Mouse (Mus musculus) ZHBTc4 (cell line): Measurements from ENCODE around the gene Eml2.
"Not testable (repeated sequence)": the region's sequence is repeated elsewhere in the genome, so short reads cannot be mapped to it uniquely, and the experiment has no call there.

Source experiments
- DNase-seq: peaks from one replicate; pipeline ENCODE4 v3.0.0-alpha.2; 2011; ENCODE audit warnings: low read depth, low spot score

Gene Eml2

GRCm38 (mm10) chr7:19175708-19176515 lies at the start of gene Eml2:
TSS of gene Eml2 (plus strand) at chr7:19176421.
- peak; percentile 89 for DNase-seq

DNA sequence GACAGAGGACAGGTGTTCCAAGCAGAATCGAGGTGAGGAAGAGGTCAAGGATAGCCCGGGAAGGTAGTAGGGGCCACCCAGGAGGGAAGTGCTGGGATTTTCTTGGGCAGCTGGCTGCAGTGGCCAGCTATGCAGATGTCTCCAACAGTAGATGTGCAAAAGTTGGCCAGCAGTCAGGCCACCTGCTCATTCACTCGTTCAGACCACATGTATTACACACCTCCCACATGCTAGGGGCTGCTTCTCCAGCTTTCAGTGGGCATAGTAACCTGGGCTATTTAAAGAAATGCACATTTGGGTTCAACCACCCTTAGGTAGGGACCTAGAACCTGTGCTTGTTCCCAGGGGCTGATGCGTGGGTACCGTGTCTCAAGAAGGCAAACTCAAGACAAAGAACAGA lies 48.5 kb upstream of the Eml2 start:
- no peak for DNase-seq

GRCm38 (mm10) chr7:19129396-19129795 lies 46.8 kb upstream of the Eml2 start:
- DNase-seq: no peak

DNA sequence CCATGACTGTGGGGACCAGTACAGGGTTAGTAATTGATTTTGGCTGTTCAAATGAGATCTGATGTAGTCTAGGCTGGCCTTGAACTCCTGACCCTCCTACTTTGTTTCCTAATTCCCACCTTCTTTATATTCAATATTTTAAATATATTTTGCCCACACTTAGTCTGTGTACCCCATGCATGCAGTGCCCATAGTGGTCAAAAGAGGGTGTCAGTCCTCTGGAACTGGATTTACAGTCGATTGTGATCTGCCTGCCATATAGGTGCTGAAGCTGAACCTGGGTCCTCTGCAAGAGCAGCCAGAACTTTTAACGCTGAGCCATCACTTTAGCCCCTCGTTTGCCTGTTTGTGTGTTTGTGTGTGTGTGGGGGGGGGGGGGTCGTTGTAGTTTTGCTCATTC lies 45.6 kb upstream of the Eml2 start:
- no peak for DNase-seq

GRCm38 (mm10) chr7:19131324-19131848 lies 44.8 kb upstream of the Eml2 start:
- peak; percentile 100 for DNase-seq

DNA sequence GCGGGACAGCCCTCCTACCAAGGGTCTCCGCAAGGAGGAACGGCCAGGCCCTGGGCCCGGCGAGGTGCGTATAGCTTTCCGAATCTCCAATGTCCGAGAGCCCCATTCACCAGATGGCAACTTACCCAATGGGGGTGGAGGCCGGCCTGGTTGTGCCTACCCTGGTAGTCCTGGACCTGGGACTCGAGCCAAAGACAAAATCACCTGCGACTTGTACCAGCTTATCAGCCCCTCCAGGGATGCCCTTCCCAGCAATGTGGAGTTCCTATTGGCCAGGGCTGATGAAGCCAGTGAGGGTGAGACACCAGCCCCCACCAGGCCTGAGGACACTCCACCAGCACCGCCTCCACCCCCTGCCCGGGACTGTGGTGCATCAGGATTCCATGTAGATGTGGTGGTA lies 40.1 kb upstream of the Eml2 start:
- DNase-seq: peak; percentile 54

DNA sequence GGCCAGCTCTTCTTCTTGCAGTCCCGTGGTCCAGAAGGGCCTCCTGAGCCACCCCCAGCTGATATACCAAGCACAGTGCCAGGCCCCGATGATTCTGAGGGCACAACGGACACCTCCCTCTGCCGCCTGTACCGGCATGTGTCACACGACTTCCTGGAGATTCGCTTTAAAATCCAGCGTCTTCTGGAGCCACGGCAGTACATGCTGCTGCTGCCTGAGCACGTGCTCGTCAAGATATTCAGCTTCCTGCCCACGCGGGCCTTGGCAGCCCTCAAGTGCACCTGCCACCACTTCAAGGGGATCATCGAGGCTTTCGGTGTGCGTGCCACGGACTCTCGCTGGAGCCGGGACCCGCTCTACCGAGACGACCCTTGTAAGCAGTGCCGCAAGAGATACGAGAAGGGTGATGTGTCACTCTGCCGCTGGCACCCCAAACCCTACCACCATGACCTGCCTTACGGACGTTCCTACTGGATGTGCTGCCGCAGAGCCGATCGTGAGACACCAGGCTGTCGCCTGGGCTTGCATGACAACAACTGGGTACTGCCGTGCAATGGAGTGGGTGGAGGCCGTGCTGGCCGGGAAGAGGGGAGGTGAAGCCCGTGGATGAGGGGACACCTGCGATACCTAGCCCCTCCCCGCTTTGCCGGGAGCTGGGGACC lies 39.4 kb upstream of the Eml2 start:
- no peak for DNase-seq

- DNase-seq: peak; percentile 85
Measured at GRCm38 (mm10) chr7:19137380-19137779, 38.8 kb upstream of the Eml2 start.

DNA sequence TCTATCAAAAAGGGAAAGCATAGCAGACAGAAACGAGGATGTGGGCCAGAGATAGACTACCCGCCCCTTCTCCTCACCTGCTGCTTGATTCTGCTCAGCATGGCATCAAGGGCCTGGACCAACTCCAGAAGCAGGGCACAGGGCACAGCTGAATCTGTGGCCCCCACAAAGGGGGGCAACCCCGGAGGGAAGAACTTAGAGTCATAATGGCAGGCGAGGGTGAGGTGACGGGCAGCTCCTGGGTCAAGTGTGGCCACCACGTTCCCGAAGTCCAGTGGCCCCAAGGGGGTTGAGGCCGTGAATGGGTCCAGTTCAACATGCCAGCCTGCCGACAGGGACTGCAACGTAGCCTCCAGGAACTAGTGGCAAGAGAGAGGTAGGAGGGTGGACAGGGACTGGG lies 29.4 kb upstream of the Eml2 start:
- DNase-seq: no peak

DNA sequence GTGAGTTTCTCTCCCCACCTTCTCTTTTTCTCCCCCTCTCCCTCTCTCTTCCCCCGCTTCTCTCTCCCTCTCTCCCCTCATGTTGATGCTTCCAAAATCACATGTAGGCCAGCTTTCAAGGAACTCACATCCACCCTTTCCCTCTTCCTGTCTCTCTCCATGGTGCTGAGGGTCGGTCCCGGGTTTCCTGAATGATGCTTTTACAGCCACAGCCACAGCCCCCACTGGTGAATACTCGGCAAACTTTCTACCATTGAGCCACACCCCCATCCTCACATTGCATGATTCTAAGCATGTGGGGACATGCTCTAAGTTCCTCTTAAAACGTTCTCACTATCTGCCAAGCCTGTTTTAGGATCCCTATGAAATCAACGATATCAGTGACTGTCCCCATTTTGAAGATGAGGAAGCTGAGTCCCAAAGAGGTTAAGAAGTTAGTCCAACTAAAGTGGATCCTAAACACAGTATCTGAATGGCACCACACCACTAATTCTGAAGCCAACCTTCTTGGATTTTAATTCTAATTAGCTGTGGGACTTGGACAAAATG lies 28.6 kb upstream of the Eml2 start:
- DNase-seq: no peak

DNA sequence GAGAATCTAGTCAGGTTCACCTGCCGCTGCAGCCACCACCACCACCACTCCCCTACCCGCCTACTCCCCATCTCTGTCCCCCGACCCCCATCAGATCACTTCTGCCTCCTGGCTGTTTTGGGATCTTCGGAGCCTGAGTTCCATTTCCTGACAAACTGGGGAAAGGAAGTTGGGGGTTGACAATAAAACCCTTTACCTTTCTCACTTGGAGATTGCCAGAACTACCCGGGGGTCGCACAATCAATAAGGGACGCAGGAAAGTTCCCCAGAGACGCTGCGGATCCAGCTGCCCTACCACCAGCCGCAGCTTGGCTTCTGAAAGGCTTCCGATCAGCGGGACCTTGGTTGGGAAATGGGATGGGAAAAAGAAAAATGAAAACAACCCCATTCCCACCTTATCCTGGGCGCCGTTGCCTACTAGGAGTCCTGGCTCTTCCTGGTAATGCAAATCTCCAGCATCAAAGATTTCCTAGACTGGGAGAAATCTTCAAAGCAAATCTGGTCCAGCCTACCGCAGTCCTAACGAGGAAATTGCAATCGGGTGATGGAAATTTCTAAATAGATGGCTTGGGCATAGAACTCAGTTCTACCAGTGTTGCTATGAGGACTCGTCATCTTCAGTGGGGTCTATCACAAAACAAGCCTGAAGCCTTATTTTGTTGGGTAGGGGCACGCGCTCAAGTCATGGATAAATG lies 27.9 kb upstream of the Eml2 start:
- DNase-seq: no peak

GRCm38 (mm10) chr7:19148875-19149541 lies 27.2 kb upstream of the Eml2 start, which contains the start of gene Qpctl:
TSS of gene Qpctl (minus strand) at chr7:19149291.
- peak; percentile 100 for DNase-seq

DNA sequence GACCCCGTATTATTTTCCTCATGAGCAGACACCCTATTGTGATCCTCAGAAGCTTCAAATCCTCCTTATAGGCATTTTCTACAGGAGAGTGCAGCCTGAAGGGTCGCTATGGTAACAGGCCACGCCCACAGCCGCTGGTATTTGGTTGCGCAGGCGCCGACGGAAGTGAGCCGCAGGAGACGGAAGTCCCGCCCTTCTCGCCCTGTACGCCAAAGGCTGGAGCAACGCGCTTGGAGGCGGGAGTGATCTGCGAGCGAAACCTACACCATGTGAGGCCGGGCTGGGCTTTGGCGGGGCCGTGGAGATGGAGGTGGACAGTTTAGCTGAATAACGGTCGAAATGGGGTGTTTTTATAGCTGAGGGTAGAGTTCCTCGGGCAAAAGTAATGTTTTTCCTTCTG lies 26.6 kb upstream of the Eml2 start, which contains the start of gene Snrpd2:
Gene Snrpd2, plus strand, starts transcription at position 97 of the 400 bp plus-strand sequence.
- peak; percentile 97 for DNase-seq

- DNase-seq: not testable (repeated sequence)
Measured at GRCm38 (mm10) chr7:19151121-19151520, 25.1 kb upstream of the Eml2 start.

- no peak for DNase-seq
Measured at GRCm38 (mm10) chr7:19154796-19155195, 21.4 kb upstream of the Eml2 start.

GRCm38 (mm10) chr7:19155825-19156475 lies 20.3 kb upstream of the Eml2 start:
- no peak for DNase-seq

DNA sequence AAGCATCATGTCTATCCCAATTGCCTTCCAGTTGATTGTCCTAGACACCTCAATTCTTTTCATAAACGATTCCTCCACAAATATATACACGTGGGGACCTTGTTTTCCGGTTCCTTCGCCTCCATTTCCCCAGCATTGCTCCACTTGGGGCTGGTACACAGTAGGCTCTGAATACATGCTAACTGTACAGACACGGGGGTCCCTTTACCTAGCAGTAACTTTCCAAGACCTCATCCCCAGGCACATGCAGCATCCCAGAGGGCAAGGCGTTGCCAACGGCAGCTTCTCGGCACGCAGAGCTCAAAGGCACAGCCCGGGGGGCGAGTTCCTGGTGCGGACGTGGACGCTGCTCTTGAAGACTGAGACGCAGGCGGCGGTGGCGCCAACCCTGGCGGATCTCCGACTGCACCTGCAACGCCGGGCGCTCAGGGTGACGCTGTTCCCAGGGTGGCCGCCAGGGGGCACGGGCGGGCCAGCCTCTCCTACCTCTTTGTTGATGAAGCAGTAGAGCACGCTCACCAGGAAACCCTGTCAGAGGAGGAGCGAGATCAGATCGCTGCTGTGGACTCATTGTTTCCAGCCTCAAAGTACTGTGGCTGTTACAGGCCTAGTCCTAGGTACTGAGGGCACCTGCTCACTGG lies 18.9 kb upstream of the Eml2 start:
- peak; percentile 94 for DNase-seq

DNA sequence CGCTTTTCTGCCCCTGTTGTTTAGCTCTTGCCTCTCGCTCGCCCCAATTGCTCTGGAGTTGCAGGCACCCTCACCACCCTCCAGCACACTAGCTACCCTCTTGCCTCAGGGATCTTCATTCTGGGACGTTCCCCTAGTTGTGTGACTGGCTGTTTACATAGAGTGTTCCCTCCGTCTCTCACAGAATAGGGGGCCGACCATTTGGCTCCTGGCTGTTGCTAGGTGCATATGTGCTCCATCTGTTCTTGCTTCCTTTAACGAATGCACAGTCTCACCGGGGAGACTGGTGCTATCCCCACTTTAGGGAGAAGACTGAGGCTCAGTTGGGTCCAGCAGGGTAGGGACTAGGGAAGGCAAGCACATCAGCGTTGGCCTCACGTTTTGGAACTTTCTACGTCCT lies 17.6 kb upstream of the Eml2 start:
- no peak for DNase-seq

GRCm38 (mm10) chr7:19159411-19159810 lies 16.8 kb upstream of the Eml2 start:
- DNase-seq: no peak

GRCm38 (mm10) chr7:19160115-19160514 lies 16.1 kb upstream of the Eml2 start:
- peak; percentile 87 for DNase-seq
